Mouse (Mus musculus) intestine, postnatal 0 days (tissue): Measurements from ENCODE around the gene Zic2. TPM values are rescaled to one million over a fixed set of nuclear protein-coding genes. Genes with fewer than 3 reads are reported as not detected.

Source experiments
- ATAC-seq: fragments of 200-750 bp; cut with Nextera tagmentation; 2 replicates; pipeline ENCODE4 v1.8.0; 2017; ENCODE audit warnings: mild to moderate bottlenecking, moderate TSS enrichment, moderate library complexity
- H3K27ac ChIP-seq: fragments of 300-500 bp; sonication (generic); 2 replicates; pipeline ENCODE4 v1.5.1; 2014; ENCODE audit warnings: mild to moderate bottlenecking, low read depth, low read length, moderate library complexity
- H3K27me3 ChIP-seq: fragments of 300-500 bp; sonication (generic); replicated peaks from 2 replicates; pipeline ENCODE4 v1.6.1; 2014; ENCODE audit warnings: low read length, mixed read lengths; ENCODE audit not compliant: control insufficient read depth, insufficient read depth
- H3K36me3 ChIP-seq: fragments of 300-500 bp; sonication (generic); 2 replicates; pipeline ENCODE4 v1.6.1; 2014; ENCODE audit warnings: mild to moderate bottlenecking, moderate library complexity; ENCODE audit not compliant: control insufficient read depth, insufficient read depth
- H3K4me1 ChIP-seq: fragments of 300-500 bp; sonication (generic); replicated peaks from 2 replicates; pipeline ENCODE4 v1.6.1; 2014; ENCODE audit warnings: antibody characterized with exemption, low read length, mixed read lengths; ENCODE audit not compliant: control insufficient read depth, insufficient read depth
- H3K4me2 ChIP-seq: fragments of 300-500 bp; sonication (generic); replicated peaks from 2 replicates; pipeline ENCODE4 v1.6.1; 2014; ENCODE audit warnings: low read depth, mild to moderate bottlenecking, moderate library complexity
- H3K4me3 ChIP-seq: fragments of 300-500 bp; sonication (generic); 2 replicates; pipeline ENCODE4 v1.5.1; 2014; ENCODE audit warnings: low read depth, low read length
- H3K9ac ChIP-seq: fragments of 300-500 bp; sonication (generic); 2 replicates; pipeline ENCODE4 v1.6.1; 2014; ENCODE audit warnings: mild to moderate bottlenecking, low read depth, low read length
- H3K9me3 ChIP-seq: fragments of 300-500 bp; sonication (generic); 2 replicates; pipeline ENCODE4 v1.6.1; 2016; ENCODE audit warnings: mixed run types; ENCODE audit not compliant: control insufficient read depth
- CTCF ChIP-seq: sonication (generic); IDR thresholded peaks from 2 replicates; pipeline ENCODE4 v1.5.1; 2016; ENCODE audit warnings: low read depth, mild to moderate bottlenecking, control low read depth, antibody characterized with exemption, moderate library complexity
- WGBS: fragments of 180-500 bp; shearing (Covaris S2); extraction: QIAGEN DNeasy Blood & Tissue Kit; methylation state at CpG from one replicate; pipeline ENCODE4 v1.1.7; 2014; 5-methylcytosine and 5-hydroxymethylcytosine counted together
- polyA plus RNA-seq: library from polyadenylated mRNA; unstranded; fragments of >200 nt; fragmentation: Nextera tagmentation; extraction: Ambion mirVana; gene quantifications from 2 replicates; pipeline ENCODE4 v1.2.1, GENCODE M21; 2015

The Zic2 gene
- polyA plus RNA-seq, 1 experiment from 2014 or later: not detected

GRCm38 (mm10) chr14:122511519-122511918 lies 36.3 kb downstream of the Zic2 start:
- Histone ChIP-seq H3K9ac (no peak overlapping the region), H3K4me1 (no peaks in the 10 kb centered on the region), H3K4me2 (no peak overlapping the region), H3K27ac (no peak overlapping the region), H3K4me3 (no peak overlapping the region), H3K9me3 (no peaks in the 10 kb centered on the region), H3K27me3 (no peaks in the 10 kb centered on the region), H3K36me3 (no peaks in the 10 kb centered on the region)
- 45% methylated on average over 3 of the region's 3 CpGs for WGBS
- no peak for ATAC-seq
- no peak for TF ChIP-seq CTCF

- ATAC-seq: no peak
- Histone ChIP-seq H3K36me3 (no peaks in the 10 kb centered on the region), H3K4me3 (no peak overlapping the region), H3K27ac (no peak overlapping the region), H3K9me3 (no peaks in the 10 kb centered on the region), H3K27me3 (no peaks in the 10 kb centered on the region), H3K4me1 (no peaks in the 10 kb centered on the region), H3K9ac (no peak overlapping the region), H3K4me2 (no peak overlapping the region)
- WGBS: 47% methylated on average over 1 of the region's 1 CpGs
- no peak for TF ChIP-seq CTCF
These were observed 38.3 kb downstream of the Zic2 start for GRCm38 (mm10) chr14:122513511-122514036.

GRCm38 (mm10) chr14:122528475-122528874 lies 53.2 kb downstream of the Zic2 start:
- no peak for ATAC-seq
- H3K9me3 ChIP-seq: no peaks in the 10 kb centered on the region
- no peaks in the 10 kb centered on the region for H3K4me1 ChIP-seq
- WGBS: 84% methylated on average over 4 of the region's 4 CpGs
- H3K27me3 ChIP-seq: no peaks in the 10 kb centered on the region
- no peak for TF ChIP-seq CTCF
- H3K4me3 ChIP-seq: no peak overlapping the region
- H3K27ac ChIP-seq: no peak overlapping the region
- H3K36me3 ChIP-seq: no peaks in the 10 kb centered on the region
- H3K4me2 ChIP-seq: no peak overlapping the region
- H3K9ac ChIP-seq: no peak overlapping the region

Other genes starting within 250 kb of the Zic2 start
- not detected in 2 replicates for gene Gm5089, start 24.3 kb upstream of the Zic2 start, polyA plus RNA-seq
- not detected in 2 replicates for gene Zic5, start 9.8 kb upstream of the Zic2 start, polyA plus RNA-seq
- gene Gm10837, start 15.2 kb downstream of the Zic2 start, polyA plus RNA-seq: not detected in 2 replicates
- gene Pcca, start 58.9 kb downstream of the Zic2 start, polyA plus RNA-seq: 5.9 and 7.7 TPM in 2 replicates